Mouse (Mus musculus) cerebellum, adult 8-10 months (tissue): ENCODE results near the gene Hes7.

Experiments
- DNase-seq: peaks from one replicate; pipeline ENCODE4 v3.0.0; 2022

The Hes7 gene

GRCm38 (mm10) chr11:69119446-69120155 lies 603 bp upstream of the Hes7 start:
- DNase-seq, result no peak

DNA sequence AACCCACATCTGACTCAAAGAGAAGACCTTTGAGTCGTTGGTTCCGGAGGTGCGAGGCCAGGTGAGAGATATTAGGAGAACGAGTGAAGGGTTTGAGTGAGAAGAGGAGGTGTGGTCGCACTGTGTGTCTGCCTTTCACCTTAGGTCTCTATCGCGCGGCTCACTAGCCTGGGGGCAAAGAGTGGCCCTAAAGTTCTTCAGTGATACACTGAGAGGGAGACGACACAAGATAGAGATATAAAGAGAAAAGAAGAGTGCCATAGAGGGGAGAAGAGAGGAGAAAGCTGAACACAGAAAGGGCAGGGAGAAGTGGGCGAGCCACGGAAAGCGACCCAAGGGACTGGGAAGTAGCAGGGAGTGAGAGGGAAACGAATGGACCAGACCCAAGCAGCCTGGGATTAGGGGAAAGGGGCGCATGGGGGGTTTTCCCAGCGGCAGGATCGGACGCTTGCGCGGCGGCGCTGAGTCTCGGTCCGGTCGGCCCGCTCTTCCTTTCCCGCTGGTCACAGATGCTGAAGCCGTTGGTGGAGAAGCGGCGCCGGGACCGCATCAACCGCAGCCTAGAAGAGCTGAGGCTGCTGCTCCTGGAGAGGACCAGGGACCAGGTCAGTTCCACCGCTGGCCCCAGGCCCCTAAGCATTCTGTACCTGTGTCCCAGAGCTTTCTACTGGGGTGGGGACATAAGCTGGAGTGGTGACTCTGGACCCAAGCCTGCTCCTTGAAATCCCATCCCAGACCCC lies 967 bp downstream of the Hes7 start:
- DNase-seq, result no peak

GRCm38 (mm10) chr11:69121741-69122335 lies 1.6 kb downstream of the Hes7 start:
- DNase-seq, result peak; percentile 44

- peak; percentile 84 for DNase-seq
Measured at GRCm38 (mm10) chr11:69122336-69122951, 2.2 kb downstream of the Hes7 start, which contains the start of gene 9130213A22Rik. TSS of gene 9130213A22Rik (minus strand) at chr11:69122589.

DNA sequence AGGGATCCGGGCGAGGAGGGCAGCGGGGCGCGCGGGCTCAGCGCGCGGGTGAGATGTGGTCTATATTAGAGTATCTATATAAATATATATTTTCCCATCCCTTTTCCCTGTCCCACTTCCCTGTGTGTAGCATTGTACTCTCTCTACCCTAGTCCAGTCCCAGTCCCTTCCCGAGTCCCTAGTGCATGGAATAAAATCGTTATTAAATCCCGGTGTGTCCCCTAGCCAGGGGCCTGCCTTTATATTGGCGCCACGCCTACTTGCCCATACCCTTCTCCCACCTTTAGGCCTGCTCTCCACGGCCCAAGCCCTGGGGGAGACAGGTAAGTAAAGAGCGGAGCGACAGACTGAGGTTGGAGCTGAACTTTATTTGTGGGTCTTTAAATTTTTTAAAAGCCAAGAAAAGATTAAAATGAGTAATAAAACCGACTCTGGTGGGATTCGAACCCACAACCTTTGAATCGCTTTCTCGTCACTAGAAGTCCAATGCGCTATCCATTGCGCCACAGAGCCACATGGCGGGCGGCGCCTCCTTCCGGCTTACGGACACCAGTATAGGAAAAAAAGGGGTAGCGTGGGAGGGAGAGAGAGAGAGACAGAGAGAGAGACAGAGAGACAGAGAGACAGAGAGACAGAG lies 3.0 kb downstream of the Hes7 start:
- DNase-seq, result peak; percentile 91

GRCm38 (mm10) chr11:69123693-69124497 lies 3.7 kb downstream of the Hes7 start:
- DNase-seq, result peak; percentile 91

- peak; percentile 78 for DNase-seq
Measured at GRCm38 (mm10) chr11:69124498-69124847, 4.3 kb downstream of the Hes7 start.

DNA sequence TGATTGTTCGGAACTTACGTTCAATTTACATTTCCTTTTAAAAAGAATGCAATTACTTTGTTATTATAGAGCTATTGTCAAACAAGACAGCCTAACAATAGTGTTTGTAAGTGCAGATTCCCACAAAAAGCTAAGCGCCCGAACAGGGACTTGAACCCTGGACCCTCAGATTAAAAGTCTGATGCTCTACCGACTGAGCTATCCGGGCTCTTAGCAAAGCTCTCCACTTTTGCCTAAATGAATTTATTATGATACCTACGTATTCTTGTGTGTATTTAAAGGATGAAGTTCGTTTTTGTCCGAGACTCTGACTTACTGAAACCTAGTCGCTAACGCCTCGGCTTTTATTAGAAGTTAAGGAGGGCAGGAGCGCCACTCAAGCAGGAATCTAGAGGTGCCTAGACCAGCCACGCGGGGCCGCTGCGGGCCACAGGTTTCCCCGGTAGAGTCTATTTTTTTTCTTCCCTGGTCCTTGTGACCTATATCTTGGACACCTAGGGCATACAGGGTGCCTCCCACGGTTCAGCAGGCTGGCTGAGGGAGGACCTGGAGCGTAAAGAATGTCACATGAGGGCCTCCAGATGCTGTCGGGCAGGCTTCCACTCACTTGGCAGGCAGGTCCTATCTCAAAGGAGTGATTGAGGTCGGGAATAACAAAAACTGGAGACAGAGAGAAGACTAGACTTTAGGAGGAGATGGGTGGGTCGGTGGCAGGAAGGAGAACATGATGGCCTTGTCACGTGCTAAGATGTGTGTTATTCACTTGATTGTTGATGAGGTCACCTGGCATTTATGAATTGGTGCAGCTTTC lies 5.0 kb downstream of the Hes7 start:
- DNase-seq, result peak; percentile 88

DNA sequence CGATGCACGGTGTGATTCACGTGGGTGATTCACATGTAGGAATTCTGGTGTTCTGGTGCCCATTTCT lies 5.5 kb downstream of the Hes7 start, which contains the start of gene Aloxe3:
Gene Aloxe3 (plus strand): TSS at position 45 of the 67 bp plus-strand sequence.
- no peak for DNase-seq

DNA sequence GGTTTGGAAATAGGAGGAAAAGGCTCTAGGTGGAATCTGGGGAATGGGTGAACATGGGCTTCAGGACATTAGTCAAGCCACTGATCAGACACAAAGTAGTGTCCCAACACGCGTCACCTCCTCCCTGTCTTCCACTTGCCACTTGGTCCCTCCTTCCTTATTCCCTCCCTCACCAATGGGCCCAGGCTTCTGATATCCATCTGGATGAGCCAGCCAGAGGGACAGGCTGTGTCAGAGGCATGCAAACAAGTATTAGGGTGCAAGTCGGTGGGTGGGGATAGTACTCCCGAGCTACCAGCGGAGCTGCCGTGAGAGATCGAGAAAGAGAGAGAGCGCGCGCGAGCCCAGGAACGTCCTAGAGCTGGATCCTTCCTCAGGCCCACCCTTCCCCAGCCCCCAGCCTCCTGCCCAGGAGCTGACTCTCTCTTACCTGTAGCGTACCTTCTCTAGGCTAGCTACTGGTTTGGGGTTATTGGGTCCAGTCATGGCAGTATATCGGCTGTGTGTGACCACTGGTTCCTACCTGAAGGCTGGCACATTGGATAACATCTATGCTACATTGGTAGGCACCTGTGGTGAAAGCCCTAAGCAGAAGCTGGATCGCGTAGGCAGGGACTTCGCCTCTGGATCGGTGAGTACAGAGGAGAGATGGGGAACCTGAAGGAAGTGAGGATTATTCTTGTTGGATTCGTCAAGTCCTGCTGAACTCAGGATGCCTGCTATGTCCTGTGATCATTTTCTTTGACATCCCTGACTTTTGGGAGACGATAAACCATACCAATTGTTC lies 5.9 kb downstream of the Hes7 start:
- peak; percentile 63 for DNase-seq

DNA sequence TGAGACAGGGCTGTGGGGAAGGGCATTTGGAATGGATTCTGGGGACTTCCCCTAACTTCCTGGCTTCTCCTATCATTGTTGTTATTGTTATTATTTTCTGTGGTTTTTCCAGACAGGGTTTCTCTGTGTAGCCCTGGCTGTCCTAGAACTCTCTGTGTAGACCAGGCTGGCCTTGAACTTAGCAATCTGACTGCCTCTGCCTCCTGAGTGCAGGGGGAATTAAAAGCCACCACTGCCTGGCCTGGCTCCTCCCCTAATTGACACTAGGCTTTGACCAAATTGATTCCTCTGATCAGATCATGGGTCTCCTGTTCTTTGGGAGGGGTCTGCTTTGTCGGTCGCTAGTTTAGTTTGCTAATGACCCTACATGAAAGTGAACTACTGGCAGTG lies 6.5 kb downstream of the Hes7 start:
- DNase-seq, result no peak

GRCm38 (mm10) chr11:69128426-69129122 lies 8.4 kb downstream of the Hes7 start:
- no peak for DNase-seq

- no peak for DNase-seq
Measured at GRCm38 (mm10) chr11:69133566-69133922, 13.3 kb downstream of the Hes7 start.

GRCm38 (mm10) chr11:69133923-69134621 lies 13.9 kb downstream of the Hes7 start:
- DNase-seq, result peak; percentile 70

GRCm38 (mm10) chr11:69134622-69134968 lies 14.4 kb downstream of the Hes7 start:
- no peak for DNase-seq

- DNase-seq, result no peak
Measured at GRCm38 (mm10) chr11:69135361-69135760, 15.2 kb downstream of the Hes7 start.

- DNase-seq, result no peak
Measured at GRCm38 (mm10) chr11:69147546-69147945, 27.3 kb downstream of the Hes7 start.

DNA sequence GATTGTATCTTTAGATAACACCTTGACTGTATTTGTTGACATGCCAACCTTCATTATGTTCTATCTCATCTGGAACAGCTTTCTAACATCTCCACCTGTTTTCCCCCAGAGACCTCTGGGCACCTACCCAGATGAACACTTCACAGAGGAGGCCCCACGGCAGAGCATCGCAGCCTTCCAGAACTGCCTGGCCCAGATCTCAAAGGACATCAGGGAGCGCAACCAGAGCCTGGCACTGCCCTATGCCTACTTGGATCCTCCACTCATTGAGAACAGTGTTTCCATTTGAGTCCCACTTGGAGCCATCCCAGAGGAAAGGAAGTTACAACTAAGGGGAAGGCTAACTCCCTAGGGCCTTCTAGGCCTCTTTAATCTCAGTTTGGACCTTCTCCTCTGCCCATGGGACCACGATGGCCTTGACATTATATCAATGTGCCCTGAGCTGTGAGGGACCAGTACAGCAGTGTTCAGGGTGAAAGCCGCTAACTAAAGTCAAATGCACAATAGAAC lies 28.3 kb downstream of the Hes7 start:
- DNase-seq, result no peak

- DNase-seq, result no peak
Measured at GRCm38 (mm10) chr11:69149728-69150127, 29.5 kb downstream of the Hes7 start.

- peak; percentile 73 for DNase-seq
Measured at GRCm38 (mm10) chr11:69150444-69150843, 30.2 kb downstream of the Hes7 start.
